Mouse (Mus musculus) E14TG2a.4 (cell line): ENCODE measurements around the gene Canx.
A peak's percentile ranks its signal among the peaks of the same experiment; 100 is the strongest.
"Not testable (repeated sequence)": the region's sequence is repeated elsewhere in the genome, so short reads cannot be mapped to it uniquely, and the experiment has no call there.

Experiments used
- H3K27me3 ChIP-seq: 2 replicates; pipeline ENCODE4 v1.6.1; 2014; ENCODE audit warnings: low read length, control low read depth; ENCODE audit not compliant: insufficient read depth
- H3K36me3 ChIP-seq: 2 replicates; pipeline ENCODE4 v1.6.1; 2014; ENCODE audit warnings: low read length, control low read depth; ENCODE audit not compliant: insufficient read depth
- H3K4me1 ChIP-seq: replicated peaks from 2 replicates; pipeline ENCODE4 v1.6.1; 2014; ENCODE audit warnings: low read depth, low read length, control low read depth
- H3K4me3 ChIP-seq: replicated peaks from 2 replicates; pipeline ENCODE4 v1.5.1; 2014; ENCODE audit warnings: mild to moderate bottlenecking, low read length
- H3K9me3 ChIP-seq: 2 replicates; pipeline ENCODE4 v1.6.1; 2014; ENCODE audit warnings: low read length, control low read depth
- CTCF ChIP-seq: conservative IDR thresholded peaks from 2 replicates; pipeline ENCODE4 v1.5.1; 2014; ENCODE audit warnings: low read length
- NANOG ChIP-seq: IDR thresholded peaks from 2 replicates; pipeline ENCODE4 v1.6.1; 2014; ENCODE audit warnings: borderline replicate concordance, low read length, mixed read lengths
- POU5F1 ChIP-seq: IDR thresholded peaks from 2 replicates; pipeline ENCODE4 v1.6.1; 2014; ENCODE audit warnings: low read length, borderline replicate concordance

The Canx gene

DNA sequence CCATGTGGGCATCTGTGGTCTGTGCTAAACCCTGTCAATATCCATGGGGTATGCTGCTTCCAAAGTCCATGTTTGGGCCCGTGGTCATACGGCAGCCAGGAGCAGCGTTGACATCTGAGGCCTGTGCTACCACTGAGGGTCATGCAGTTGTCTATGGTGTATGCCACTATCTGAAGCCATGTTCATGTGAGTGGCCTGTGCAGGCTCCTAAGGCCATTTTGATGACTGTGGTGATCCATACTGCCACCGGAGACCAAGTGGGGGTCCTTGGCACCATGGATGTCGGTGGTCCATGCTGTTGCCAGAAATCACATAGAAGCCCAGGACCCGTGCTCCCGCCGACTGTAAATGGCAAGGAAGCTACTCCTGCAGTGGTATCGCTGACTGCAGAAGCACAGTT, 42.1 kb upstream of the Canx start:
- Histone ChIP-seq H3K4me3 (no peak overlapping the region), H3K27me3 (peaks cover 30% of the 10 kb centered on the region), H3K9me3 (no peaks in the 10 kb centered on the region), H3K4me1 (peaks cover 35% of the 10 kb centered on the region), H3K36me3 (no peaks in the 10 kb centered on the region)
- TF ChIP-seq NANOG (no peak), CTCF (no peak), POU5F1 (no peak)

DNA sequence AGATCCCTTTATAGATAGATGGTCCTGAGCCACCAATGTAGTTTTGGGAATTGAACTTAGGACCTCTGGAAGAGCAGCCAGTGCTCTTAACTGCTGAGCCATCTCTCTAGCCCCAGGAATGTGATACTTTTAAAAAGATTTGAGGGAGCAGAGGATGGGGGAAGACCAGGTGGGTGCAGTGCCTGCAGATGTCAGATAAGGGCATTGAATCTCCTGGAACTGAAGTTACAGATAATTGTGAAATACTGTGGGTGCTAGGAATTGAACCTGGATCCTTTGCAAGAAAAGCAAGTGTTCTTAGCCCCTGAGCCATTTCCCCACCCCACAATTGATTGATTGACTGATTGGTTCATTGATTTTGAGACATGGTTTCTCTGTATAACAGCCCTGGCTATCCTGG, 39.8 kb upstream of the Canx start:
- H3K4me3 ChIP-seq: no peak overlapping the region
- H3K36me3 ChIP-seq: no peaks in the 10 kb centered on the region
- TF ChIP-seq CTCF (no peak), POU5F1 (no peak), NANOG (no peak)
- no peaks in the 10 kb centered on the region for H3K9me3 ChIP-seq
- H3K4me1 ChIP-seq: peaks cover 17% of the 10 kb centered on the region
- H3K27me3 ChIP-seq: peaks cover 39% of the 10 kb centered on the region

DNA sequence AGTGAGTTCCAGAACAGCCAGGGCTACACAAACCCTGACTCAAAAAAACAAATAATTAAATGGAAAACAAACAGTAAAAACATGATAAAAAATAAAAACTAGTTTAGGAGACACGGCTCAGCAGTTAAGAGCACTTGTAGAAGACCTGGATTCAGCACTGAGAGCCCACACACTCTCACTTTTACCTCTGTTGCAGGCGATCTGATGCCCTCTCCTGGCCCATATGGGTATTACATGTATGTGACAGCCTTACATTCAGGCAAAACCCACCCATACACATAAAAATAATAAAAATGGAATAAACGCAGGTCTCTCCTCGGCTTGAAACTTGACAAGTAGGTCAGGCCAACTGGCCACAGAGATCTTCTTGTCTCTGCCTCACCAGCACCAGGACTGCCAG, 39.1 kb upstream of the Canx start:
- no peak overlapping the region for H3K4me3 ChIP-seq
- no peak for TF ChIP-seq NANOG
- TF ChIP-seq POU5F1: no peak
- peak; percentile 93 for TF ChIP-seq CTCF
- H3K9me3 ChIP-seq: no peaks in the 10 kb centered on the region
- H3K27me3 ChIP-seq: peaks cover 39% of the 10 kb centered on the region
- H3K4me1 ChIP-seq: peaks cover 16% of the 10 kb centered on the region
- no peaks in the 10 kb centered on the region for H3K36me3 ChIP-seq

DNA sequence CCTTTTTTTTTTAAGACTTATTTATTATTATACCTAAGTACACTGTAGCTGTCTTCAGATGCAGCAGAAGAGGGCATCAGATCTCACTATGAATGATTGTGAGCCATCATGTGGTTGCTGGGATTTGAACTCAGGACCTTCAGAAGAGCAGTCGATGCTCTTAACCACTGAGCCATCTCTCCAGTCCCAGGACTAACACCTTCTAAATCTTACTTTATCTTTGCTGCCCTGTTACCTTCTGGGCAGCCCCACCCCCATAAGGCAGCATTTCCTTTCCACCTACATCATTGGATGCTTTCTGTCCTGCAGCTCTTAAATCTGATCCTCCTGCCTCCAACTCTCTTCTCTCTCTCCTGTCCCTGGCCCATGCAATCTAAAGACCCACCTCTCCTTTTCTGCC, 35.8 kb upstream of the Canx start:
- not testable (repeated sequence) for H3K4me3 ChIP-seq, H3K36me3 ChIP-seq, H3K9me3 ChIP-seq
- Histone ChIP-seq H3K4me1 (peaks cover 15% of the 10 kb centered on the region), H3K27me3 (peaks cover 57% of the 10 kb centered on the region)

DNA sequence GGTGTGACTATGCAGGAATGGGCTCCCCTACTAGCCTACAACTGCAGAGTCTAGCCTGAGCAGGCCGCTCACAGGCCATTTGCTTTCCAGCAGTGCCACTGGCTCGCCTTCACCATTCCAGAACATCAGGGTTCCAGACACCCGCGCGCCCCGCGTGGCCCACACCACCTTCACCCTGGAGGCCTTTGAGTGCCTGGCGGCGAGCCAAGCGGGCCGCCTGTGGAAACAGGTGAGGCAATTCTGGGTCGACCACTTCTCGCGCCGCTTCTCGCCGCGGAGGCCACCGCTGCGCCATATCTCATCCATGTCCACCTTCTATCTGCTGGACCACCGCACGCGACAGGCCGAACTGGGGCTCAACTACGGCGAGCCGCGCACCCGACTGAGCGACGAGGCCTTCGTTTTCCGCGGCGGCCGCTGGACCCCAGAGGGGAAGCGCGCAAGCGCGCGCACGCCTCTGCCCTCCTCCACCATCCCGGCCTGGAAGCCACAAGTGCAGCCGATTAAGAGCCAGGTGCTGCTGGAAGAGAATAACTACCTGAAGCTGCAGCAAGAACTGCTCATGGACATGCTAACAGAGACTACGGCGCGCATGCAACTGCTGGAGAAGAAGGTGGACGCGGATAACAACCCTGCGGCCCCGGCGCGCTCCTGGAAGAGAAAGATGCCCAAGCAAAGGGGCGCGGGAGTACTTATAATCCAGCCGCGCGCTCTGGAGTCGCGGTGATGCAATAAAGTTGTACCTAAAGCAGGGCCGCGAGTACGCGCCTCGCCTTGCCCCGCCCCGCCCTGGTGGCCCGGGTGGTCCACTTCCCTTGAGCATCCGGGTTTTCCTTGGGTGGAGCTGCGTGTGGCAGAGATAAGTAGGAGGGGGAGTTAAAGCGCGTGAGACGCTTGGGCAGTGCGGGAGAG, 33.7 kb upstream of the Canx start:
- peaks cover 15% of the 10 kb centered on the region for H3K4me1 ChIP-seq
- no peaks in the 10 kb centered on the region for H3K9me3 ChIP-seq
- H3K36me3 ChIP-seq: peaks cover 6% of the 10 kb centered on the region; the same call in 1 of the 2 replicates
- no peak for TF ChIP-seq NANOG
- no peak for TF ChIP-seq CTCF
- TF ChIP-seq POU5F1: no peak
- peaks cover 48% of the 10 kb centered on the region for H3K27me3 ChIP-seq
- peak overlapping the region; percentile 83 for H3K4me3 ChIP-seq

DNA sequence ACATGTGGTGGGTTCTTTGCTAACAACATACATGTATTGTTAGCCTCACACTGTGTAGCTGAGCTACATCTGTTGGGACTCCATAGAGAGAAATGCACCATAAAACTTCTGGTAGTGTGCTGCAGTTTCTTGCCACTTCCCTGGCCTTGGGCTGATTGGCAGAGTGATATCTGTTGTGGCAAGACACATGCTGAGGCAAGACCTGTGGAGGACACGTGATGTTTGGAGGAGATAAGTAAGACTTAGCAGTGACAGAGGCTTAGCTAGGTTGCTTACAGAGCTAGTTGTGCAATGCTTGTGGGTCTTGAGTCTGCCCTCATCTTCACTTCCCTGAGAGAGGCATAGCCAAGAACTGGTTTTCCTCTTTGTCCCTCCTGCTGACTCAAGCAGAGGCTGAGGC, 29.9 kb upstream of the Canx start:
- H3K27me3 ChIP-seq: peaks cover 22% of the 10 kb centered on the region
- peaks cover 15% of the 10 kb centered on the region for H3K4me1 ChIP-seq
- H3K9me3 ChIP-seq: no peaks in the 10 kb centered on the region
- no peak for TF ChIP-seq POU5F1
- no peak for TF ChIP-seq NANOG
- TF ChIP-seq CTCF: no peak
- H3K36me3 ChIP-seq: peaks cover 6% of the 10 kb centered on the region; the same call in 1 of the 2 replicates
- no peak overlapping the region for H3K4me3 ChIP-seq

DNA sequence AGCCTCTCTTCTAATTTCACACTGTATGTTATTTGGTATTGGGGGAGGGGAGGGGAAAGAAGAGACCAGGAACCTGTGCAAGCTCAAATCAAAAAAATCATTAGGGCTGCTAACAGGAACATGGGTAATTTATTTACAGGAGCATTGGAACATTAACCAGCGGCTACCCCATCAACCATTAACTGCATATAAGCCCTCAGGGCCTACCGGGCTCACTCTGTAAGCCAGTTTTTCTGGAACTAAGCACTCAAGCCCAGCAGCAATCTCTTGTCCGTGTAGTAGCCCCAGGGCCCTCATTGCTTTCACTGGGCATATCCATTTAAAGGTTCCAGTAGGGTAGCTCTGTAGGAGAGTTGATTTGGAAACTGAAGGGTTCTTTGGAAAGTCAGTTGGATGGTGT, 29.4 kb upstream of the Canx start:
- TF ChIP-seq CTCF: no peak
- H3K27me3 ChIP-seq: peaks cover 21% of the 10 kb centered on the region
- H3K9me3 ChIP-seq: no peaks in the 10 kb centered on the region
- H3K4me3 ChIP-seq: no peak overlapping the region
- H3K36me3 ChIP-seq: peaks cover 6% of the 10 kb centered on the region; the same call in 1 of the 2 replicates
- peaks cover 11% of the 10 kb centered on the region for H3K4me1 ChIP-seq

DNA sequence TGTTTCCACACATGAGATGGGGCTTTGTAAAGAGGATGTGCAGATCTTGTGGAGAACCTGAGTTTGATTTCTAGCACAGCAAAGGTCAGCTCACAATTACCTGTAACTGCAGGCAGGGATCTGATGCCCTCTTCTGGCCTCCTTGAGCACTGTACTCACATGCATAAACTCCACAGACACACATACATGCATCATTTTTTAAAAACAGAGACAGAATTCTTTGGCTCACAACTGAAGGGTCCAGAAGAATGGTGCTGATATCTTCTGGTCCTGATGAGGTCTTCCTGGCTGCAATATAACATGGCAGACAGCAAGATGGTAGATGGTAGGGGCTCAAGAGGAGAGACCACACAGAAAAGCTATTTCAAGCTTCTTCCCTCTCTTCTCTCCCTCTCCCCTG, 28.7 kb upstream of the Canx start, which contains the start of gene Cby3:
TSS of gene Cby3 (plus strand) at position 301 of the 400 bp plus-strand sequence.
- H3K27me3 ChIP-seq: peaks cover 21% of the 10 kb centered on the region
- no peaks in the 10 kb centered on the region for H3K9me3 ChIP-seq
- peaks cover 8% of the 10 kb centered on the region for H3K4me1 ChIP-seq
- peak; percentile 23; the same call in 1 of the 2 replicates for TF ChIP-seq CTCF
- TF ChIP-seq POU5F1: no peak
- TF ChIP-seq NANOG: no peak
- H3K36me3 ChIP-seq: peaks cover 6% of the 10 kb centered on the region; the same call in 1 of the 2 replicates
- H3K4me3 ChIP-seq: no peak within 1 kb of the TSS

DNA sequence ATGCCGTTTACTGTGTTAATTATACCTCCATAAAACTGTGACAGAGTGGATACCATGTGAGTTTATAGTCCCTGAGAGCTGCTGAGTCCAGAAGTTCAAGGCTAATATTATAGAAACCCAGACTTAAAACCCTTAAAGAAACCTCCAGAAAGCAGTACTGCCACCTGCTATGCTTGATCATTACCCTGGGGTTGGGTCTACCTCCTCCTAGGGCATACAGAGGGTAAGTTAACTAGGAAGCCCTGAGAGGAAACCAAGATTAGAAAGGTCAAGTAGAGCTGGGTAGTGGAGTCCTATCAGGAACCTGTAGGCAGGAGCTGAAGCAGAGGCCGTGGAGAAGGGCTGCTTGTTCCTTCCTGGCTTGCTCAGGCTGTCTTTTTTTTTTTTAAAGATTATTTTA, 26.7 kb upstream of the Canx start:
- Histone ChIP-seq H3K4me3 (no peak overlapping the region), H3K9me3 (no peaks in the 10 kb centered on the region), H3K36me3 (no peaks in the 10 kb centered on the region), H3K4me1 (no peaks in the 10 kb centered on the region), H3K27me3 (peaks cover 2% of the 10 kb centered on the region; the same call in 1 of the 2 replicates)
- TF ChIP-seq CTCF (no peak), POU5F1 (no peak), NANOG (no peak)
